ENCODE assay signal across 9 mouse cellular contexts in genomic region chr11:74866640-74867039, GRCm38 (mm10). TPM values are rescaled to one million over a fixed set of nuclear protein-coding genes. Genes with fewer than 3 reads are reported as not detected.
A peak's percentile ranks its signal among the peaks of the same experiment; 100 is the strongest.
DNase-seq lines count a peak whose midpoint lies in the region; ATAC-seq lines count a peak whose summit lies in the region.
"Had no signal": no experiment of that assay in that cellular context is flagged by ENCODE, and none has a peak within 500 bp of the region (broad histone marks: within the 10 kb centered on the region; RNA-seq: fewer than 3 reads in every experiment).

No protein-coding gene starts in this region.

- H3K4me3 ChIP-seq in heart, embryonic 11.5 days (ENCODE audit: low read depth, low read length) = no peak overlapping the region
- no peak overlapping the region for H3K4me3 ChIP-seq in intestine, embryonic 15.5 days (replicated peaks)
- H3K4me3 ChIP-seq in kidney, embryonic 16.5 days (ENCODE audit: low read length) = no peak overlapping the region
- H3K4me3 ChIP-seq: neural tube, embryonic 12.5 days had no signal

- WGBS in heart, embryonic 11.5 days (ENCODE audit: insufficient replicate concordance) = 72% methylated on average over 4 of the region's 4 CpGs
- 85% methylated on average over 4 of the region's 4 CpGs for WGBS in intestine, embryonic 15.5 days
- WGBS in kidney, embryonic 16.5 days = 73% methylated on average over 4 of the region's 4 CpGs

- ATAC-seq in heart, embryonic 11.5 days (replicated peaks; ENCODE audit: insufficient number of reproducible peaks, low FRiP score, low TSS enrichment) = no peak
- ATAC-seq in intestine, embryonic 15.5 days = no peak
- ATAC-seq in kidney, embryonic 16.5 days (ENCODE audit: low FRiP score, low TSS enrichment) = no peak

- peaks cover 10% of the 10 kb centered on the region; the same call in 1 of the 2 replicates for H3K4me1 ChIP-seq in heart, embryonic 11.5 days (ENCODE audit: control insufficient read depth, insufficient read depth, low read length)
- H3K4me1 ChIP-seq in intestine, embryonic 15.5 days (replicated peaks) = peaks cover 5% of the 10 kb centered on the region; the same call in 1 of the 2 replicates
- peaks cover 7% of the 10 kb centered on the region for H3K4me1 ChIP-seq in kidney, embryonic 16.5 days (ENCODE audit: insufficient read depth, low read length)

- no peak overlapping the region for H3K4me2 ChIP-seq in heart, embryonic 11.5 days
- no peak overlapping the region for H3K4me2 ChIP-seq in intestine, embryonic 15.5 days (replicated peaks)
- H3K4me2 ChIP-seq in kidney, embryonic 16.5 days (replicated peaks; ENCODE audit: low read depth, low read length) = no peak overlapping the region
- H3K4me2 ChIP-seq: neural tube, embryonic 12.5 days had no signal

- no peak overlapping the region for H3K9ac ChIP-seq in heart, embryonic 11.5 days (ENCODE audit: low read depth, low read length)
- no peak overlapping the region for H3K9ac ChIP-seq in intestine, embryonic 15.5 days
- H3K9ac ChIP-seq in kidney, embryonic 16.5 days (replicated peaks; ENCODE audit: low read length) = no peak overlapping the region
- H3K9ac ChIP-seq: neural tube, embryonic 12.5 days had no signal

- H3K27ac ChIP-seq in heart, embryonic 11.5 days (ENCODE audit: low read depth, low read length) = no peak overlapping the region
- no peak overlapping the region for H3K27ac ChIP-seq in intestine, embryonic 15.5 days
- no peak overlapping the region for H3K27ac ChIP-seq in kidney, embryonic 16.5 days (ENCODE audit: low read length)
- H3K27ac ChIP-seq: neural tube, embryonic 12.5 days had no signal

- peaks cover 2% of the 10 kb centered on the region; the same call in 1 of the 2 replicates for H3K36me3 ChIP-seq in heart, embryonic 11.5 days (ENCODE audit: control insufficient read depth, insufficient read depth, low read length)
- no peaks in the 10 kb centered on the region for H3K36me3 ChIP-seq in intestine, embryonic 15.5 days
- 0 out of 2 replicates have a peak, but pooled peaks cover 2% of the 10 kb centered on the region for H3K36me3 ChIP-seq in kidney, embryonic 16.5 days (ENCODE audit: insufficient read depth, low read length)

- no peaks in the 10 kb centered on the region for H3K27me3 ChIP-seq in heart, embryonic 11.5 days (ENCODE audit: control insufficient read depth, insufficient read depth, low read length)
- H3K27me3 ChIP-seq in intestine, embryonic 15.5 days (replicated peaks) = no peaks in the 10 kb centered on the region
- H3K27me3 ChIP-seq in kidney, embryonic 16.5 days (ENCODE audit: insufficient read depth, low read length) = no peaks in the 10 kb centered on the region
- H3K27me3 ChIP-seq: neural tube, embryonic 12.5 days had no signal

- no peaks in the 10 kb centered on the region for H3K9me3 ChIP-seq in heart, embryonic 11.5 days (replicated peaks; ENCODE audit: control insufficient read depth, low read length)
- H3K9me3 ChIP-seq in intestine, embryonic 15.5 days = no peaks in the 10 kb centered on the region
- H3K9me3 ChIP-seq in kidney, embryonic 16.5 days (ENCODE audit: low read length) = no peaks in the 10 kb centered on the region
- H3K9me3 ChIP-seq: neural tube, embryonic 12.5 days had no signal

- peak; percentile 99 for DNase-seq in heart, adult 11 months
- peak; percentile 44 for DNase-seq in Muller cell, postnatal 12 days (ENCODE audit: inconsistent ontology term)
- peak; percentile 90 to 93 for DNase-seq in cerebellum, postnatal 25 days
- peak; percentile 47 to 78 for DNase-seq in layer of hippocampus, postnatal 14 days (ENCODE audit: low spot score in 2 of 2)
- DNase-seq in left cerebral cortex, adult 8-10 months (ENCODE audit: low spot score in 2 of 2) = no peak

RNA-seq across cellular contexts. Expression of gene Sgsm2, which starts 30.2 kb away (rescaled TPM):
- 3.9 and 5.5 TPM in 2 replicates for polyA plus RNA-seq in heart, embryonic 11.5 days (2014; fragmentation: Nextera tagmentation; extraction: Ambion mirVana)
- 10 to 100 TPM; 69.6 to 73.0 TPM for total RNA-seq in layer of hippocampus, postnatal 14 days (2021)
- 5.1 TPM in 2 replicates for polyA plus RNA-seq in intestine, embryonic 15.5 days (2015; fragmentation: Nextera tagmentation; extraction: Ambion mirVana)
- 6.6 and 7.1 TPM in 2 replicates for polyA plus RNA-seq in kidney, embryonic 16.5 days (2015; fragmentation: Nextera tagmentation; extraction: Ambion mirVana)
- 10 to 100 TPM; 80.5 to 93.7 (median 88.2) TPM for total RNA-seq in left cerebral cortex, adult 8-10 months (2022)

RNA-seq across cellular contexts. Expression of gene Tsr1, which starts 31.2 kb away (rescaled TPM):
- polyA plus RNA-seq in heart, embryonic 11.5 days (2014; fragmentation: Nextera tagmentation; extraction: Ambion mirVana) = 34.0 and 40.6 TPM in 2 replicates
- 10 to 100 TPM; 35.8 to 37.0 TPM for total RNA-seq in layer of hippocampus, postnatal 14 days (2021)
- 49.6 and 53.5 TPM in 2 replicates for polyA plus RNA-seq in intestine, embryonic 15.5 days (2015; fragmentation: Nextera tagmentation; extraction: Ambion mirVana)
- polyA plus RNA-seq in kidney, embryonic 16.5 days (2015; fragmentation: Nextera tagmentation; extraction: Ambion mirVana) = 50.1 and 50.8 TPM in 2 replicates
- 10 to 100 TPM; 29.8 to 38.1 (median 30.8) TPM for total RNA-seq in left cerebral cortex, adult 8-10 months (2022)

RNA-seq across cellular contexts. Expression of gene Mnt, which starts 35.9 kb away (rescaled TPM):
- 2.7 and 3.5 TPM in 2 replicates for polyA plus RNA-seq in heart, embryonic 11.5 days (2014; fragmentation: Nextera tagmentation; extraction: Ambion mirVana)
- total RNA-seq in layer of hippocampus, postnatal 14 days (2021) = 10 to 100 TPM; 28.4 to 29.6 TPM
- 4.8 and 5.0 TPM in 2 replicates for polyA plus RNA-seq in intestine, embryonic 15.5 days (2015; fragmentation: Nextera tagmentation; extraction: Ambion mirVana)
- 4.7 and 4.8 TPM in 2 replicates for polyA plus RNA-seq in kidney, embryonic 16.5 days (2015; fragmentation: Nextera tagmentation; extraction: Ambion mirVana)
- total RNA-seq in left cerebral cortex, adult 8-10 months (2022) = 10 to 100 TPM; 31.4 to 36.4 (median 33.8) TPM

RNA-seq across cellular contexts. Expression of gene Smg6, which starts 59.0 kb away (rescaled TPM):
- 10.4 and 11.3 TPM in 2 replicates for polyA plus RNA-seq in heart, embryonic 11.5 days (2014; fragmentation: Nextera tagmentation; extraction: Ambion mirVana)
- 10 to 100 TPM; 23.8 to 24.9 TPM for total RNA-seq in layer of hippocampus, postnatal 14 days (2021)
- polyA plus RNA-seq in intestine, embryonic 15.5 days (2015; fragmentation: Nextera tagmentation; extraction: Ambion mirVana) = 11.9 and 12.4 TPM in 2 replicates
- polyA plus RNA-seq in kidney, embryonic 16.5 days (2015; fragmentation: Nextera tagmentation; extraction: Ambion mirVana) = 17.9 and 20.5 TPM in 2 replicates
- 10 to 100 TPM; 30.7 to 33.6 (median 31.9) TPM for total RNA-seq in left cerebral cortex, adult 8-10 months (2022)

RNA-seq across cellular contexts. Expression of gene Srr, which starts 59.1 kb away (rescaled TPM):
- polyA plus RNA-seq in heart, embryonic 11.5 days (2014; fragmentation: Nextera tagmentation; extraction: Ambion mirVana) = 19.2 and 25.0 TPM in 2 replicates
- total RNA-seq in layer of hippocampus, postnatal 14 days (2021) = 10 to 100 TPM; 94.4 to 98.0 TPM
- polyA plus RNA-seq in intestine, embryonic 15.5 days (2015; fragmentation: Nextera tagmentation; extraction: Ambion mirVana) = 16.1 and 16.6 TPM in 2 replicates
- 24.5 and 25.1 TPM in 2 replicates for polyA plus RNA-seq in kidney, embryonic 16.5 days (2015; fragmentation: Nextera tagmentation; extraction: Ambion mirVana)
- 10 to 100 TPM; 78.8 to 86.2 (median 81.8) TPM for total RNA-seq in left cerebral cortex, adult 8-10 months (2022)

Comparison
In these comparisons a context has a peak if more than half of its experiments do, and no peak if none do; other contexts are left out.
1. DNase-seq: peak in heart, adult 11 months (single experiment), Muller cell, postnatal 12 days (single experiment), cerebellum, postnatal 25 days (2 of 2) and layer of hippocampus, postnatal 14 days (2 of 2); none in left cerebral cortex, adult 8-10 months (0 of 2).